Mouse (Mus musculus) large intestine, adult 2 months (tissue): Measurements from ENCODE around the gene 2310034G01Rik. TPM values are rescaled to one million over a fixed set of nuclear protein-coding genes. Genes with fewer than 3 reads are reported as not detected.

Experiments used
- DNase-seq: peaks from one replicate; pipeline ENCODE4 v3.0.0-alpha.2; 2012; ENCODE audit warnings: low read depth, low spot score
- WGBS: fragments of 180-500 bp; shearing (Covaris S2); methylation state at CpG from one replicate; pipeline ENCODE4 v1.1.7; 2018; 5-methylcytosine and 5-hydroxymethylcytosine counted together
- polyA plus RNA-seq: library from polyadenylated mRNA; depleted of rRNA; stranded (reverse); fragments of >200 nt; gene quantifications from 2 replicates; pipeline ENCODE4 v1.2.3, GENCODE M21; 2012; rRNA removed

Gene 2310034G01Rik
- polyA plus RNA-seq, result 2.4 and 4.9 TPM in 2 replicates

GRCm38 (mm10) chr19:46350168-46350932 is at the start of gene 2310034G01Rik:
2310034G01Rik (minus strand) TSS chr19:46350302.
- WGBS, result 23% methylated on average over 10 of the region's 10 CpGs
- DNase-seq, result no peak

DNA sequence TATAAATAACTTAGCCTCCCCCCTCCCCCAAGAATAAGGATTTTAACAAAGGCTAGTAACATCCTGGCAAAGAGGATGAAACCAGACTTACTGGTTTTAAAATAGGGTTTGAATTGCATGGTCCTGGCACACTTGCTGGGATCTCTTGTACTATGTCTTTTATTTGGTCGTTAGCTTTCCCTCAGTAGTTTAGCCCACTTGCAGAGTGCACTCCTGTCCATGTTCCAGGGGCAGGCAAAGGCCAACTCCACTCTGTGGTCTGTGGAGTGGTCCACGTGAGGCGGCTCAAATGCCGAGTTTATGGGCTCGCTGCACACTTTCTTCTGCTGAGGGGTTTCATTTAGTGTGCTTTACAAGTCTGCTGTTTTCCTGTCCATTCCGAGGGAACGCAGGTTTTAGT is 49.8 kb upstream of the 2310034G01Rik start:
- WGBS, result 69% methylated on average over 7 of the region's 7 CpGs
- DNase-seq, result no peak

- DNase-seq, result no peak
- 87% methylated on average over 6 of the region's 6 CpGs for WGBS
Measured at GRCm38 (mm10) chr19:46399372-46399771, 49.3 kb upstream of the 2310034G01Rik start.

DNA sequence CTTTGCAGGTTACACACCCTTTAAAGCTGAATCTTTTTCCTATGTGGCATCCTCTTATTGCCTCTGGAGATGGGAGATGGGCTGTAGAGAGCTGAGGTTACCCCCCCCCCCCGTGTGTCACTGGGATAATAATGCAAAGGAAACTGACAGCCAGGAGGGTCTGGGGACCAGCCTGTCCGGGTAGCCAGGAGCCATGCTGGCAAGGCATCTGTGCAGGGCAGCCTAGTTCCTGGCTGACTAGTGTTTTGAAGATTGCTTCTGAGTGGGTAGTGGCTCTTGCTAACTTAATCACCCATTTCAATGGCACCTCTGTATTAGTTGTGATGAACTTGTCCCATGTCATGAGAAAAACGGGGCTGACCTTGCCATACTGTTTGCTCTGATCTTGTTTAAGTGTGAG is 48.3 kb upstream of the 2310034G01Rik start:
- WGBS, result 57% methylated on average over 3 of the region's 3 CpGs
- no peak for DNase-seq

- 16% methylated on average over 19 of the region's 19 CpGs for WGBS
- DNase-seq, result no peak
Measured at GRCm38 (mm10) chr19:46397436-46398001, 47.4 kb upstream of the 2310034G01Rik start.

- DNase-seq, result peak; percentile 87
- WGBS, result under 1% methylated on average over 57 of the region's 57 CpGs
Measured at GRCm38 (mm10) chr19:46396686-46397435, 46.8 kb upstream of the 2310034G01Rik start, which contains the start of gene Sufu. Sufu (plus strand) TSS chr19:46396896.

DNA sequence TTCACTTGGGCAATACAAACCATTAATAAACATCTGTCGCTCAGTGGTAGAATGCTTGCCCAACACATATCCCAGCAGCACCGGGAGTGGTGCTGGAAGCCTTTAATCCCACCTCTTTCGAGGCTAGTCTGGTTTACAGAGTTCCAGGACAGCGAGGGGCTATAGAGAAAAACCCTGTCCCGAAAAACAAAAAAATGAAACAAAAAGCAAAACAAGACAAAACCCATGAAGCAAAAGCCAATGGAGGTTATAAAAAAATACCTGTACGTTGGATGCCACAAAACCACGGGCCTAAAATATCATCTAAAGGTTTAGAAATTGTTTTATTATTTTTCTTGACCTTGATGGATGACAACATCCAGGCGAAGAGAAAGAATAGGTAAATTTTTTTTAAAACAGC is 46.0 kb upstream of the 2310034G01Rik start:
- no peak for DNase-seq
- WGBS, result 5% methylated on average over 8 of the region's 8 CpGs

DNA sequence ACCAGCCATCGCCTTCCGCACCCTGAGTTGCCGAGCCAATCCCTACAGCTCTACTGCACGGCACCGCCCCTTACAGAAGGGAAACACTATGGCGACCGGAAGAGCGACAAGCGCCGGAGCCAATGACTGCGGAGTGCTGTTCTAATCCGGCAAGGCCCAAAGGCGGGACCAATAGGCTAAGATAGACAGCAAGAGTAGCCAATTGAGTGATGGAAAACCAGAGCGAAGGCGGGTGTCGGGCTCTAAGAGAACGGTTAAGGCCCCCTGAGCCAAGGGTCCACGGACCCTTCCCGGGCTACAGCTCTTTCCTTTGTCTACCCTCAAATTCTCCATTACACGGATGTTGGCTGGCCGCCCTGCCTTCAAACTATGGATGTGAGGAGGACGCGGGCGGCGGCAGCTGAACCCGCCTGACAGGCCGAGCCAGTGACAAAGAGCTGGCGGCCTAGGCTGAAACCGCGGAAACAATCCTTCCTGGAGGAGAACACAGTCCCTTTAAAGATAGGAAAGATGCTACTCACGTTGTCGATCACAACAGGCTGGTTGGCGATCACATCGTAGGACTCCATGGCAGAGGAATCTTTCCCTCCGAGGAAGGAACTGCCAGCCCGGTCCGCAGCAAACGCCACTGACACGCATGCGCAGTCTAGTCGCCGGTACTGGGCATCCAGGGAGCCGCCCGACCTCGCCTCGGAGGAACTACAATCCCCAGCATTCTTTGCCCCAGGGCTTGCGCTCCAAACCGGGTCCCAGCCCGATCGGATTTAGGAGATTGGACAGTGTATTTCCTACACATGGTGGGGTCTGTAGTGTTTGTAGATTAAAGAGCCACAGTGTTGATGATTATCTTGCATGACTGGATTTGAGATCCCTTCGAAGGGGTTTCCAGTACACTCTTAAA is 45.3 kb upstream of the 2310034G01Rik start, which contains the start of gene Actr1a:
TSS of gene Actr1a (minus strand) at position 640 of the 901 bp plus-strand sequence.
- WGBS, result under 1% methylated on average over 51 of the region's 51 CpGs

GRCm38 (mm10) chr19:46394712-46395108 is 44.6 kb upstream of the 2310034G01Rik start:
- no peak for DNase-seq
- WGBS, result 0% methylated on average over 10 of the region's 10 CpGs

More for the DNA sequence above, 45.3 kb upstream of the 2310034G01Rik start, which contains the start of gene Actr1a:
- peak; percentile 99 for DNase-seq

DNA sequence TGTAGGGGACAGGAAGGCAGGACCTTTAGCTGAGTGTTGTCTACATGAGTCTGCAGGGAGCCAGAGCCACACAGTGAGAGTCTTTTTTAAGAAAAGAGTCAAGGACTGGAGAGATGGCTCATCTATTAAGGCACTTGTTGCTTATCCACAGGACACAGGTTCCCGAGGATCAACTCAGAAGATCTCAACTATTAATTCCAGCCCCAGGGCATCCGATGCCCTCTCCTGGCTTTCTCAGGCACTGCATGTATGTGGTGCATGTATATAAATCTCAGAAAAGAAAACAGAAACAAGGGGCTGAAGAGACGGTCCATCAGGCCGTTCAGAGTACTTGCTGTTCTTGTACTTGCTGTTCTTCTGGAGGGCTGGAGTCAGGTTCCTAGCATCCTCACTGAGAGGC is 41.9 kb upstream of the 2310034G01Rik start:
- WGBS, result 11% methylated on average over 4 of the region's 4 CpGs

GRCm38 (mm10) chr19:46389872-46390271 is 39.8 kb upstream of the 2310034G01Rik start:
- WGBS, result 87% methylated on average over 5 of the region's 5 CpGs
- no peak for DNase-seq

More for the DNA sequence above, 41.9 kb upstream of the 2310034G01Rik start:
- no peak for DNase-seq

DNA sequence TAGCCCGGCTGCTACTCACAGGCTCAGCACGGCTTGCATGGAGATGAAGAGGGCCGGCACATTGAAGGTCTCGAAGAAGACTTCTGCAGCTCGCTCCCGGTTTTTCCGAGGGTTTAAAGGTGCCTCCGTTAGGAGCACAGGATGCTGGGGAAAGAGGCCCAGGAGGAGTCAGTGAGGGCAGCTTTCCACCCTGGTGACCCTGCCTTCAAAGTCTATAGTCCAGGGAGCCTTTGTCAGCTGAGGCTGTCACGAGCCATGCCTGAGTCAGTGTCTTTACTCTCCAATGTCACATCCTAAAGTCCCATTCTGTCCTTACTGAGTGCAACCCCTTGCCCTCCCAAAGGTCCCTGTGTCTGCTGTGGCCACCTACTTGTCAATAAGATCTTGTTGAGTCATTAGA is 32.2 kb upstream of the 2310034G01Rik start:
- no peak for DNase-seq
- WGBS, result 86% methylated on average over 9 of the region's 9 CpGs

DNA sequence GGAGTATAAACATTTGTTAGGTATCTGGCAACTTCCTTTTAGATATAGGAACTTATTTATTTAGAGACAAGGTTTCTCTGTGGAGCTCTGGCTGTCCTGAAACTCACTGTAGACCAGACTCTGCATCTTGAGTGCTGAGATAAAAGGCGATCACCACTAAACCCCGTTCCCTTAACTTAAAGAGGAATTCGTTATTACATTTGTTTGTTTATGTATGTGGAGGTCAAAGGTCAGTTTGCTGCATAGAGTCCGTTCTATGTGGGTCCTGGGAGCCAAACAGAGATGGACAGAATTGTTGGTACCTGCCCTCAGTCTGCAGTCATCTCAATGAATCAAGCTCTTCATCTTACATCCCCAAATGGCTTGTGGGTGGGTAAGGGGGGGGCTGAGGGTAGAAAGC is 25.8 kb upstream of the 2310034G01Rik start:
- DNase-seq, result no peak
- 17% methylated on average over 4 of the region's 4 CpGs for WGBS

- no peak for DNase-seq
- WGBS, result 18% methylated on average over 5 of the region's 5 CpGs
Measured at GRCm38 (mm10) chr19:46375489-46375888, 25.4 kb upstream of the 2310034G01Rik start.

GRCm38 (mm10) chr19:46374477-46375088 is 24.5 kb upstream of the 2310034G01Rik start:
- no peak for DNase-seq
- WGBS, result 79% methylated on average over 21 of the region's 21 CpGs

DNA sequence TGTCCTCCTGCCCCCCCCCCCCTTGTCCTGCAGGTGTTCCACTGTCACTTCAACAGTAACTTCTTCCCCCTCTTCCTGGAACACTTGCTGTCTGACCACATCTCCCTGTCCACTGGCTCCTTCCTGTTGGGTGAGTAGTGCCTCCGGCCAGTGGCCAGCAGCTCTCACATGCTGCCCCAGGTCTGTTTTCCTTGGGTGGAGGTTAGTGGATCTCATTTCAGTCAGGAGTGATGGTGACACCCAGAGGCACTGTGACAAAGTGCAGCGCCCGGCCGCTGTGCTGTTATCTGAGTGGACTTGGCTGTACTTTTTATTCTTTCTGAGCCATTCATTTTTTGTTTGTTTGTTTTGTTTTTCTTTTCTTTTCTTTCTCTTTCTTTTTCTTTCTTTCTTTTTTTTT is 19.1 kb upstream of the 2310034G01Rik start:
- no peak for DNase-seq
- WGBS, result 11% methylated on average over 4 of the region's 4 CpGs

GRCm38 (mm10) chr19:46367798-46368590 is 17.9 kb upstream of the 2310034G01Rik start:
- WGBS, result 81% methylated on average over 23 of the region's 23 CpGs
- no peak for DNase-seq
